Comparison of ENCODE assay signal across 8 mouse cellular contexts in the genomic region with DNA sequence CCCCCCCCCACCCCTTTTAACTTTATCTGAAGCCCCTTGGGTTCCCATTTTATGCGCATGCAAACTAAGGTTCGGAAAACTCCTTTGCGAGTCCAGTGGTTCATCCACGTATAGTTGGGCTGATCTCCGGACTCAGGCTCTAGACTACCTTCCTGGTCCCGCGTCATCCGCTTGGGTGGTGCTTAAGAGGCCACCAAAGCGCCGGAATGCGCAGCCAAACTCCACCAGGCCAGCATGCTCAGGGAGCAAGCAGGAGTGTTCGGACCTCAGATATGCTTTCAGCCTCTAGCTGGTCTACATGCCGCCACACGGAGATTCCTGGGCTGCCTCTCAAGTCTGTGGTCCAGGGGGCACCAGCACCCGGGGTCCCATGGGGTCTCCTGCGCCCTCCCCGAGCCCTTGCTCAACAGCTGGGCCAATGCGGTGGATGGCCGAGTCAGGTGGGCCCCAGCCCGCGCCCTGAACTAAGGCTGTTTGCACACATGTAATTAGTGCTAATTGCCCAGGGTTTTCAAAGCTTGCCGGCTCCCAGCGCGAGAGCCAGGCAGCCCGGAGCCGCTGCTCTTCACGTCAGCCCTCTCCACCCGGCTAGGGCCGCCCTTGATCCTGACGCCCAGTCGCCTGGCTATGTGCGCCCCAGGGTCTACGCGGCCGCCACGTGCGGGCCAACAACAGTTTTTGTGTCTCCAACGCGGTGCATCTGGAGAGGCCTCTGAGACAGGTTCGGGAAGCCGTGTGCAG.
A peak's percentile ranks its signal among the peaks of the same experiment; 100 is the strongest.
DNase-seq lines count a peak whose midpoint lies in the region; ATAC-seq and TF ChIP-seq lines count a peak whose summit lies in the region.

No protein-coding gene starts in this region.

- peak overlapping the region; percentile 15; the same call in 1 of the 2 replicates for H3K9ac ChIP-seq in CH12.LX (ENCODE audit: insufficient read depth, low read depth)
- peak overlapping the region; percentile 22; the same call in 1 of the 2 replicates for H3K9ac ChIP-seq in forebrain, embryonic 16.5 days (replicated peaks; ENCODE audit: low read depth, low read length)
- no peak overlapping the region for H3K9ac ChIP-seq in liver, postnatal 0 days (replicated peaks)

- H3K4me1 ChIP-seq in CH12.LX (ENCODE audit: control insufficient read depth in 1 of 2, insufficient read depth in 2 of 2), result no peaks in the 10 kb centered on the region
- H3K4me1 ChIP-seq in forebrain, embryonic 16.5 days (replicated peaks; ENCODE audit: control insufficient read depth, insufficient read depth, low read length), result peaks cover 13% of the 10 kb centered on the region
- H3K4me1 ChIP-seq in liver, postnatal 0 days (ENCODE audit: insufficient read depth), result 0 out of 2 replicates have a peak, but pooled peaks cover 3% of the 10 kb centered on the region

- DNase-seq in cerebellum, postnatal 10 days, result peak; percentile 20
- no peak for DNase-seq in cerebellum, postnatal 25 days
- no peak for DNase-seq in CH12.LX (ENCODE audit: extremely low read depth)
- DNase-seq in liver, postnatal 0 days, result no peak
- DNase-seq in adrenal gland, postnatal 10 days, result no peak
- no peak for DNase-seq in cerebellum, postnatal 36 days
- no peak for DNase-seq in B cell, adult 2 months

- TF ChIP-seq POLR2A in CH12.LX (IDR thresholded peaks at IDR 0.05; ENCODE audit: low read depth, low read length), result no peak

- no peak overlapping the region for H3K27ac ChIP-seq in CH12.LX (ENCODE audit: insufficient read depth, low read depth)
- H3K27ac ChIP-seq in forebrain, embryonic 16.5 days (ENCODE audit: low read length), result no peak overlapping the region
- H3K27ac ChIP-seq in liver, postnatal 0 days (ENCODE audit: low read depth), result no peak overlapping the region

- no peak for TF ChIP-seq RAD21 in CH12.LX (IDR thresholded peaks at IDR 0.05; ENCODE audit: low read depth, low read length)

- peaks cover 75% of the 10 kb centered on the region for H3K27me3 ChIP-seq in CH12.LX (replicated peaks)
- H3K27me3 ChIP-seq in forebrain, embryonic 16.5 days (replicated peaks; ENCODE audit: control insufficient read depth, insufficient read depth, low read length), result peaks cover 65% of the 10 kb centered on the region
- peaks cover 38% of the 10 kb centered on the region for H3K27me3 ChIP-seq in liver, postnatal 0 days (ENCODE audit: insufficient read depth, low read length)

- ATAC-seq in forebrain, embryonic 16.5 days, result peak; percentile 51
- ATAC-seq in liver, postnatal 0 days, result no peak

- TF ChIP-seq EP300 in CH12.LX (IDR thresholded peaks at IDR 0.05; ENCODE audit: low read length), result no peak
- no peak for TF ChIP-seq EP300 in liver, postnatal 0 days (IDR thresholded peaks at IDR 0.05; ENCODE audit: low read depth)

- peak overlapping the region; percentile 73; the same call in 1 of the 2 replicates for H3K4me2 ChIP-seq in CH12.LX (ENCODE audit: insufficient read depth, low read depth, poor library complexity, severe bottlenecking)
- H3K4me2 ChIP-seq in forebrain, embryonic 16.5 days (ENCODE audit: low read length), result peak overlapping the region; percentile 47
- peak overlapping the region; percentile 39 for H3K4me2 ChIP-seq in liver, postnatal 0 days (ENCODE audit: low read depth, low read length)

- H3K79me2 ChIP-seq in CH12.LX (replicated peaks; ENCODE audit: control insufficient read depth, extremely low read depth, insufficient read depth, poor library complexity, severe bottlenecking), result no peaks in the 10 kb centered on the region

- 1% methylated on average over 41 of the region's 41 CpGs for WGBS in forebrain, embryonic 16.5 days
- WGBS in liver, postnatal 0 days (ENCODE audit: insufficient replicate concordance), result 13% methylated on average over 40 of the region's 41 CpGs

- no peak overlapping the region for H3K4me3 ChIP-seq in CH12.LX (replicated peaks in 1 of 3; ENCODE audit: low read depth in 2 of 3, low read length in 2 of 3, poor library complexity in 1 of 3)
- peak overlapping the region; percentile 29 for H3K4me3 ChIP-seq in forebrain, embryonic 16.5 days (replicated peaks; ENCODE audit: low read length)
- H3K4me3 ChIP-seq in liver, postnatal 0 days (ENCODE audit: low read depth, low read length), result no peak overlapping the region

- dilution Hi-C loops in CH12.LX (cut with MboI; ENCODE audit: extremely low pct_ligation_motif_present, extremely low pct_unique_long_range_greater_than_20kb, low sequenced_read_pairs), result no loop called here

- no peaks in the 10 kb centered on the region for H3K36me3 ChIP-seq in CH12.LX (replicated peaks in 1 of 2; ENCODE audit: control insufficient read depth in 1 of 2, insufficient read depth in 1 of 2, low read length in 1 of 2)
- no peaks in the 10 kb centered on the region for H3K36me3 ChIP-seq in forebrain, embryonic 16.5 days (ENCODE audit: control insufficient read depth, insufficient read depth)
- H3K36me3 ChIP-seq in liver, postnatal 0 days (replicated peaks; ENCODE audit: insufficient read depth, low read length), result no peaks in the 10 kb centered on the region

- no peak for TF ChIP-seq CTCF in CH12.LX (conservative IDR thresholded peaks at IDR 0.05 in 1 of 2, IDR thresholded peaks at IDR 0.05 in 1 of 2; ENCODE audit: low read depth in 2 of 2, low read length in 2 of 2)
- TF ChIP-seq CTCF in liver, postnatal 0 days (IDR thresholded peaks at IDR 0.05; ENCODE audit: low read depth), result no peak

- H3K9me3 ChIP-seq in CH12.LX (replicated peaks; ENCODE audit: low read length), result no peaks in the 10 kb centered on the region
- H3K9me3 ChIP-seq in forebrain, embryonic 16.5 days (ENCODE audit: control insufficient read depth, low read length), result no peaks in the 10 kb centered on the region
- H3K9me3 ChIP-seq in liver, postnatal 0 days (ENCODE audit: low read length), result no peaks in the 10 kb centered on the region

- in situ Hi-C loops in CH12.LX (cut with MboI; ENCODE audit: low pct_ligation_motif_present, low pct_unique_long_range_greater_than_20kb, low sequenced_read_pairs), result loop anchor here (5.0 to 25.0 kb wide), 2 partner anchors 246 to 421 kb away; a partner anchor contains a TSS

TF ChIP-seq in CH12.LX, 34 proteins besides CTCF, POLR2A, EP300 and RAD21:
- TF ChIP-seq TCF12 (IDR thresholded peaks at IDR 0.05; ENCODE audit: low read depth, low read length) (no peak), MYC (IDR thresholded peaks at IDR 0.05; ENCODE audit: low read depth, low read length) (no peak), MAX (IDR thresholded peaks at IDR 0.05; ENCODE audit: low read length) (no peak), MXI1 (IDR thresholded peaks at IDR 0.05; ENCODE audit: low read depth, low read length) (no peak), ZNF384 (IDR thresholded peaks at IDR 0.05; ENCODE audit: low read depth, low read length) (no peak), RCOR1 (conservative IDR thresholded peaks at IDR 0.05; ENCODE audit: low read depth, low read length) (no peak), HCFC1 (IDR thresholded peaks at IDR 0.05; ENCODE audit: low read depth, low read length) (no peak), POLR2AphosphoS2 (IDR thresholded peaks at IDR 0.05; ENCODE audit: low read depth, low read length) (no peak), PAX5 (IDR thresholded peaks at IDR 0.05; ENCODE audit: low read length) (no peak), MAZ (IDR thresholded peaks at IDR 0.05; ENCODE audit: low read depth, low read length) (no peak), NELFE (IDR thresholded peaks at IDR 0.05; ENCODE audit: low read depth, low read length) (no peak), CHD1 (IDR thresholded peaks at IDR 0.05; ENCODE audit: low read depth, low read length) (no peak), CHD2 (IDR thresholded peaks at IDR 0.05; ENCODE audit: low read length) (no peak), USF1 (IDR thresholded peaks at IDR 0.05; ENCODE audit: low read depth, low read length) (no peak), SMC3 (IDR thresholded peaks at IDR 0.05; ENCODE audit: low read depth, low read length) (no peak), NRF1 (IDR thresholded peaks at IDR 0.05; ENCODE audit: low read depth, low read length) (no peak), ETS1 (conservative IDR thresholded peaks at IDR 0.05; ENCODE audit: low read depth, low read length) (no peak), E2F4 (IDR thresholded peaks at IDR 0.05; ENCODE audit: insufficient replicate concordance, low read depth, low read length) (no peak)

Comparison
In these comparisons a context has a peak if more than half of its experiments do, and no peak if none do; other contexts are left out.
1. DNase-seq: peak in cerebellum, postnatal 10 days (2 of 2); none in cerebellum, postnatal 25 days (0 of 2), CH12.LX (single experiment), liver, postnatal 0 days (single experiment), adrenal gland, postnatal 10 days (single experiment), cerebellum, postnatal 36 days (0 of 2) and B cell, adult 2 months (0 of 2).
2. Peak in every context shown above with its lines, with median percentiles within 50 percentile points of each other: H3K4me2 ChIP-seq.